Mouse (Mus musculus): ENCODE measurements around the gene Mtss1l. TPM values are rescaled to one million over a fixed set of nuclear protein-coding genes. Genes with fewer than 3 reads are reported as not detected.

Mtss1l gene
- polyA plus RNA-seq, 1 experiment from 2014 or later = 11.2 TPM

GRCm38 (mm10) chr8:110756196-110756595 is 34.9 kb downstream of the Mtss1l start:
- Histone ChIP-seq H3K27ac (ENCODE audit: low read depth, low read length) (no peak overlapping the region), H3K9me3 (ENCODE audit: control insufficient read depth, low read length) (no peaks in the 10 kb centered on the region), H3K9ac (ENCODE audit: low read depth, low read length) (no peak overlapping the region), H3K36me3 (ENCODE audit: control insufficient read depth, insufficient read depth, low read length) (no peaks in the 10 kb centered on the region), H3K4me2 (replicated peaks; ENCODE audit: low read depth, low read length) (no peak overlapping the region), H3K4me1 (ENCODE audit: control insufficient read depth, insufficient read depth, low read length) (peaks cover 9% of the 10 kb centered on the region; the same call in 1 of the 2 replicates), H3K4me3 (ENCODE audit: low read length) (no peak overlapping the region), H3K27me3 (ENCODE audit: control insufficient read depth, insufficient read depth, low read length) (no peaks in the 10 kb centered on the region)
- ATAC-seq (ENCODE audit: low FRiP score, low TSS enrichment) = no peak
- WGBS = 76% methylated on average over 5 of the region's 5 CpGs

- H3K4me3 ChIP-seq (ENCODE audit: low read length) = no peak overlapping the region
- no peaks in the 10 kb centered on the region for H3K36me3 ChIP-seq (ENCODE audit: control insufficient read depth, insufficient read depth, low read length)
- WGBS = 69% methylated on average over 7 of the region's 7 CpGs
- H3K4me2 ChIP-seq (replicated peaks; ENCODE audit: low read depth, low read length) = no peak overlapping the region
- H3K27ac ChIP-seq (ENCODE audit: low read depth, low read length) = no peak overlapping the region
- H3K9me3 ChIP-seq (ENCODE audit: control insufficient read depth, low read length) = no peaks in the 10 kb centered on the region
- H3K9ac ChIP-seq (ENCODE audit: low read depth, low read length) = no peak overlapping the region
- no peaks in the 10 kb centered on the region for H3K27me3 ChIP-seq (ENCODE audit: control insufficient read depth, insufficient read depth, low read length)
- ATAC-seq (ENCODE audit: low FRiP score, low TSS enrichment) = no peak
- H3K4me1 ChIP-seq (ENCODE audit: control insufficient read depth, insufficient read depth, low read length) = peaks cover under 1% of the 10 kb centered on the region; the same call in 1 of the 2 replicates
Measured at GRCm38 (mm10) chr8:110760280-110760940, 39.1 kb downstream of the Mtss1l start.

- peak; percentile 54; the same call in 1 of the 2 replicates for ATAC-seq (ENCODE audit: low FRiP score, low TSS enrichment)
- no peaks in the 10 kb centered on the region for H3K4me1 ChIP-seq (ENCODE audit: control insufficient read depth, insufficient read depth, low read length)
- H3K36me3 ChIP-seq (ENCODE audit: control insufficient read depth, insufficient read depth, low read length) = no peaks in the 10 kb centered on the region
- H3K9me3 ChIP-seq (ENCODE audit: control insufficient read depth, low read length) = no peaks in the 10 kb centered on the region
- no peaks in the 10 kb centered on the region for H3K27me3 ChIP-seq (ENCODE audit: control insufficient read depth, insufficient read depth, low read length)
- H3K4me2 ChIP-seq (replicated peaks; ENCODE audit: low read depth, low read length) = no peak overlapping the region
- H3K4me3 ChIP-seq (ENCODE audit: low read length) = no peak overlapping the region
- no peak overlapping the region for H3K9ac ChIP-seq (ENCODE audit: low read depth, low read length)
- 57% methylated on average over 5 of the region's 5 CpGs for WGBS
- H3K27ac ChIP-seq (ENCODE audit: low read depth, low read length) = no peak overlapping the region
Measured at GRCm38 (mm10) chr8:110761185-110761584, 39.9 kb downstream of the Mtss1l start.

- no peak overlapping the region for H3K9ac ChIP-seq (ENCODE audit: low read depth, low read length)
- H3K36me3 ChIP-seq (ENCODE audit: control insufficient read depth, insufficient read depth, low read length) = no peaks in the 10 kb centered on the region
- WGBS = 54% methylated on average over 6 of the region's 6 CpGs
- ATAC-seq (ENCODE audit: low FRiP score, low TSS enrichment) = no peak
- no peak overlapping the region for H3K4me3 ChIP-seq (ENCODE audit: low read length)
- H3K4me2 ChIP-seq (replicated peaks; ENCODE audit: low read depth, low read length) = no peak overlapping the region
- no peaks in the 10 kb centered on the region for H3K4me1 ChIP-seq (ENCODE audit: control insufficient read depth, insufficient read depth, low read length)
- no peaks in the 10 kb centered on the region for H3K27me3 ChIP-seq (ENCODE audit: control insufficient read depth, insufficient read depth, low read length)
- H3K27ac ChIP-seq (ENCODE audit: low read depth, low read length) = no peak overlapping the region
- H3K9me3 ChIP-seq (ENCODE audit: control insufficient read depth, low read length) = no peaks in the 10 kb centered on the region
Measured at GRCm38 (mm10) chr8:110761988-110762387, 40.7 kb downstream of the Mtss1l start.

GRCm38 (mm10) chr8:110764671-110765070 is 43.4 kb downstream of the Mtss1l start:
- H3K9me3 ChIP-seq (ENCODE audit: control insufficient read depth, low read length) = no peaks in the 10 kb centered on the region
- H3K4me2 ChIP-seq (replicated peaks; ENCODE audit: low read depth, low read length) = no peak overlapping the region
- H3K4me1 ChIP-seq (ENCODE audit: control insufficient read depth, insufficient read depth, low read length) = no peaks in the 10 kb centered on the region
- no peaks in the 10 kb centered on the region for H3K36me3 ChIP-seq (ENCODE audit: control insufficient read depth, insufficient read depth, low read length)
- H3K4me3 ChIP-seq (ENCODE audit: low read length) = no peak overlapping the region
- 81% methylated on average over 3 of the region's 3 CpGs for WGBS
- H3K27ac ChIP-seq (ENCODE audit: low read depth, low read length) = no peak overlapping the region
- no peak for ATAC-seq (ENCODE audit: low FRiP score, low TSS enrichment)
- H3K9ac ChIP-seq (ENCODE audit: low read depth, low read length) = no peak overlapping the region
- no peaks in the 10 kb centered on the region for H3K27me3 ChIP-seq (ENCODE audit: control insufficient read depth, insufficient read depth, low read length)

GRCm38 (mm10) chr8:110767261-110767660 is 46.0 kb downstream of the Mtss1l start:
- Histone ChIP-seq H3K36me3 (ENCODE audit: control insufficient read depth, insufficient read depth, low read length) (no peaks in the 10 kb centered on the region), H3K4me1 (ENCODE audit: control insufficient read depth, insufficient read depth, low read length) (no peaks in the 10 kb centered on the region), H3K4me3 (ENCODE audit: low read length) (no peak overlapping the region), H3K27ac (ENCODE audit: low read depth, low read length) (no peak overlapping the region), H3K9me3 (ENCODE audit: control insufficient read depth, low read length) (no peaks in the 10 kb centered on the region), H3K27me3 (ENCODE audit: control insufficient read depth, insufficient read depth, low read length) (no peaks in the 10 kb centered on the region), H3K4me2 (replicated peaks; ENCODE audit: low read depth, low read length) (no peak overlapping the region), H3K9ac (ENCODE audit: low read depth, low read length) (no peak overlapping the region)
- no peak for ATAC-seq (ENCODE audit: low FRiP score, low TSS enrichment)
- WGBS = 89% methylated on average over 6 of the region's 6 CpGs

- Histone ChIP-seq H3K4me2 (replicated peaks; ENCODE audit: low read depth, low read length) (no peak overlapping the region), H3K27me3 (ENCODE audit: control insufficient read depth, insufficient read depth, low read length) (no peaks in the 10 kb centered on the region), H3K36me3 (ENCODE audit: control insufficient read depth, insufficient read depth, low read length) (no peaks in the 10 kb centered on the region), H3K9ac (ENCODE audit: low read depth, low read length) (no peak overlapping the region), H3K4me1 (ENCODE audit: control insufficient read depth, insufficient read depth, low read length) (no peaks in the 10 kb centered on the region), H3K9me3 (ENCODE audit: control insufficient read depth, low read length) (0 out of 2 replicates have a peak, but pooled peaks cover 3% of the 10 kb centered on the region), H3K27ac (ENCODE audit: low read depth, low read length) (no peak overlapping the region), H3K4me3 (ENCODE audit: low read length) (no peak overlapping the region)
- no peak for ATAC-seq (ENCODE audit: low FRiP score, low TSS enrichment)
- WGBS = 71% methylated on average over 7 of the region's 7 CpGs
Measured at GRCm38 (mm10) chr8:110772452-110772851, 51.2 kb downstream of the Mtss1l start.

- Histone ChIP-seq H3K27me3 (ENCODE audit: control insufficient read depth, insufficient read depth, low read length) (no peaks in the 10 kb centered on the region), H3K4me2 (replicated peaks; ENCODE audit: low read depth, low read length) (no peak overlapping the region), H3K9ac (ENCODE audit: low read depth, low read length) (no peak overlapping the region), H3K9me3 (ENCODE audit: control insufficient read depth, low read length) (0 out of 2 replicates have a peak, but pooled peaks cover 3% of the 10 kb centered on the region), H3K27ac (ENCODE audit: low read depth, low read length) (peak overlapping the region; percentile 51; the same call in 1 of the 2 replicates), H3K36me3 (ENCODE audit: control insufficient read depth, insufficient read depth, low read length) (no peaks in the 10 kb centered on the region), H3K4me3 (ENCODE audit: low read length) (no peak overlapping the region), H3K4me1 (ENCODE audit: control insufficient read depth, insufficient read depth, low read length) (no peaks in the 10 kb centered on the region)
- ATAC-seq (ENCODE audit: low FRiP score, low TSS enrichment) = peak; percentile 57
- 60% methylated on average over 3 of the region's 3 CpGs for WGBS
Measured at GRCm38 (mm10) chr8:110774047-110774446, 52.8 kb downstream of the Mtss1l start.

- H3K27me3 ChIP-seq (ENCODE audit: control insufficient read depth, insufficient read depth, low read length) = no peaks in the 10 kb centered on the region
- WGBS = 84% methylated on average over 6 of the region's 6 CpGs
- no peak overlapping the region for H3K4me3 ChIP-seq (ENCODE audit: low read length)
- 0 out of 2 replicates have a peak, but pooled peaks cover 3% of the 10 kb centered on the region for H3K9me3 ChIP-seq (ENCODE audit: control insufficient read depth, low read length)
- ATAC-seq (ENCODE audit: low FRiP score, low TSS enrichment) = no peak
- no peaks in the 10 kb centered on the region for H3K36me3 ChIP-seq (ENCODE audit: control insufficient read depth, insufficient read depth, low read length)
- H3K4me1 ChIP-seq (ENCODE audit: control insufficient read depth, insufficient read depth, low read length) = no peaks in the 10 kb centered on the region
- no peak overlapping the region for H3K4me2 ChIP-seq (replicated peaks; ENCODE audit: low read depth, low read length)
- H3K9ac ChIP-seq (ENCODE audit: low read depth, low read length) = no peak overlapping the region
- H3K27ac ChIP-seq (ENCODE audit: low read depth, low read length) = peak overlapping the region; percentile 51; the same call in 1 of the 2 replicates
Measured at GRCm38 (mm10) chr8:110774725-110775124, 53.4 kb downstream of the Mtss1l start.

Data from kidney, embryonic 14.5 days (tissue).